Mouse (Mus musculus): ENCODE results near the gene Olfr145. TPM values are rescaled to one million over a fixed set of nuclear protein-coding genes. Genes with fewer than 3 reads are reported as not detected.

Olfr145 gene
- polyA plus RNA-seq, 1 experiment = not detected

Other genes starting within 250 kb of the Olfr145 start
- 80.7 and 81.6 TPM in 2 replicates for gene Tbrg1, start 239.4 kb upstream of the Olfr145 start, polyA plus RNA-seq (2012; rRNA removed)
- not detected in 2 replicates for gene Panx3, start 227.5 kb upstream of the Olfr145 start, polyA plus RNA-seq (2012; rRNA removed)
- not detected in 2 replicates for gene Olfr160, start 180.5 kb upstream of the Olfr145 start, polyA plus RNA-seq (2012; rRNA removed)
- gene Olfr874, start 151.6 kb upstream of the Olfr145 start, polyA plus RNA-seq (2012; rRNA removed) = not detected in 2 replicates
- gene Olfr875, start 124.9 kb upstream of the Olfr145 start, polyA plus RNA-seq (2012; rRNA removed) = not detected in 2 replicates
- gene Olfr876, start 93.7 kb upstream of the Olfr145 start, polyA plus RNA-seq (2012; rRNA removed) = not detected in 2 replicates
- not detected in 2 replicates for gene Olfr877, start 42.5 kb upstream of the Olfr145 start, polyA plus RNA-seq (2012; rRNA removed)
- gene Olfr878, start 21.1 kb downstream of the Olfr145 start, polyA plus RNA-seq (2012; rRNA removed) = not detected in 2 replicates
- gene Olfr881, start 95.1 kb downstream of the Olfr145 start, polyA plus RNA-seq (2012; rRNA removed) = not detected in 2 replicates
- not detected in 2 replicates for gene Olfr883, start 129.1 kb downstream of the Olfr145 start, polyA plus RNA-seq (2012; rRNA removed)
- not detected in 2 replicates for gene Olfr884, start 149.8 kb downstream of the Olfr145 start, polyA plus RNA-seq (2012; rRNA removed)
- gene Olfr885, start 164.6 kb downstream of the Olfr145 start, polyA plus RNA-seq (2012; rRNA removed) = not detected in 2 replicates
- gene Olfr887, start 187.3 kb downstream of the Olfr145 start, polyA plus RNA-seq (2012; rRNA removed) = not detected in 2 replicates
- gene Olfr888, start 211.4 kb downstream of the Olfr145 start, polyA plus RNA-seq (2012; rRNA removed) = not detected in 2 replicates
- gene Olfr889, start 218.5 kb downstream of the Olfr145 start, polyA plus RNA-seq (2012; rRNA removed) = not detected in 2 replicates
- not detected in 2 replicates for gene Olfr890, start 245.8 kb downstream of the Olfr145 start, polyA plus RNA-seq (2012; rRNA removed)